Mouse (Mus musculus) cerebellum, adult 2 months (tissue): ENCODE measurements at regions not wholly inside any gene's neighbourhood (a gene's known extent, or its start where the extent isn't known, plus 50 kb on each side); places are given as distances from the start of the nearest gene placed in this dataset.

ENCODE experiments used
- DNase-seq, 2 experiments: peaks; one replicate each; pipeline ENCODE4 v3.0.0; 2021
- H3K27ac ChIP-seq: fragments of 200-500 bp; 2 replicates; pipeline ENCODE4 v1.5.1; 2012; ENCODE audit warnings: low read length, control low read depth, inconsistent platforms; ENCODE audit not compliant: insufficient read depth
- H3K27me3 ChIP-seq: fragments of 200-500 bp; 2 replicates; pipeline ENCODE4 v1.6.1; 2012; ENCODE audit warnings: inconsistent platforms, mild to moderate bottlenecking, low read length, moderate library complexity; ENCODE audit not compliant: control insufficient read depth, insufficient read depth
- H3K4me1 ChIP-seq: fragments of 200-500 bp; 2 replicates; pipeline ENCODE4 v1.6.1; 2011; ENCODE audit warnings: low read length; ENCODE audit not compliant: control insufficient read depth, insufficient read depth
- H3K4me3 ChIP-seq: fragments of 200-500 bp; replicated peaks from 2 replicates; pipeline ENCODE3; 2011; ENCODE audit warnings: mild to moderate bottlenecking, low read depth, low read length, control low read depth; ENCODE audit not compliant: insufficient read depth
- CTCF ChIP-seq: fragments of 200-500 bp; IDR thresholded peaks from 2 replicates; pipeline ENCODE4 v1.5.1; 2011; ENCODE audit warnings: low read depth, mild to moderate bottlenecking, control low read depth, low read length, moderate library complexity, borderline replicate concordance; ENCODE audit not compliant: insufficient read depth
- POLR2A ChIP-seq: fragments of 200-500 bp; IDR thresholded peaks from 2 replicates; pipeline ENCODE4 v1.6.1; 2011; ENCODE audit warnings: low read length, control low read depth, borderline replicate concordance; ENCODE audit not compliant: insufficient read depth
- whole genome bisulfite sequencing: fragments of 180-500 bp; shearing (Covaris S2); methylation state at CpG from one replicate; pipeline ENCODE4 v1.1.7; 2018; 5-methylcytosine and 5-hydroxymethylcytosine counted together

DNA sequence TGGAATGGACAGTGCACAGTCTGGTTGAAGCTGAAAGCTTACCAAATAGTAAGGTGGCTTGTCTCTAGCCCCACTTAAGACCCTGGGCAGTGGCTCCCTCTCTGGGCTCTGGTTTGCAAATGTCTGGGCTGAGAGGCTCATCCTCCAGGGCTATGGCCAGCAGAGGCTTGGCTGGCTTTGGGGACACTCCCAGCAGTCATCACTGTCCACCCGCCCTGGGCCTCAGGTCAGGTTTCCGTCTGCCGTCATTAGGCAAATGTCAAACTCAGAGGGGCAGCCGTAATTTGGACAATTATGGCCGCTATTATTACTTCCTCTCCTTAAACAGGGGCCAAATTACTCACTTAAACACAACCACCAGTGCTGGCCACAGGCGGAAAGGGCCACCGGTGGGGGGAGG, 83.5 kb downstream of the Barx1 start:
- Histone ChIP-seq H3K4me3 (no peak overlapping the region), H3K4me1 (no peaks in the 10 kb centered on the region), H3K27me3 (no peaks in the 10 kb centered on the region), H3K27ac (no peak overlapping the region)
- WGBS: 61% methylated on average over 7 of the region's 7 CpGs
- TF ChIP-seq POLR2A: no peak
- TF ChIP-seq CTCF: no peak
- DNase-seq: no peak
